Mouse (Mus musculus) mesoderm, embryonic 11.5 days (tissue): Measurements from ENCODE around the gene Fibin.

Experiments
- DNase-seq: peaks from one replicate; pipeline ENCODE4 v3.0.0-alpha.2; 2012; ENCODE audit warnings: low read depth, low spot score

The Fibin gene

DNA sequence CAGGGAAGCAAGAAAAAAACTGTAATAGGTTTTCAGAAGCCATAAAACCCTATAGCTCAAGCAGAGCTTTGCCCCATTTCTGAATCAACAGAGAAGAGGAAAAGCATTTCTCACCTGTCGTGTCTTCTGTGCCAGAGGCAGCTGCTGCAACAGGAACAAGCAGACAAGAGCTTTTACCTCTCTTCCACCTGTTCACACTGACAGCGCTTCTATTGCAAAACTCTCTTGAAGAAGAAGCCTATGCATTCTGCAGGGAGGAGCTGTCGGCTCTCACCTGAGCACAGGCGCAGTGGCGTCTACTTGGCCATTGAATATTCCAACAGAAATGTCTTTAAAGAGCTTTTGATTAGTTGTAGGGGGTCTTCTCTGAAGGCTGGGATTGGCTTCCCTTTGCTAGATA lies 48.9 kb downstream of the Fibin start:
- no peak for DNase-seq

DNA sequence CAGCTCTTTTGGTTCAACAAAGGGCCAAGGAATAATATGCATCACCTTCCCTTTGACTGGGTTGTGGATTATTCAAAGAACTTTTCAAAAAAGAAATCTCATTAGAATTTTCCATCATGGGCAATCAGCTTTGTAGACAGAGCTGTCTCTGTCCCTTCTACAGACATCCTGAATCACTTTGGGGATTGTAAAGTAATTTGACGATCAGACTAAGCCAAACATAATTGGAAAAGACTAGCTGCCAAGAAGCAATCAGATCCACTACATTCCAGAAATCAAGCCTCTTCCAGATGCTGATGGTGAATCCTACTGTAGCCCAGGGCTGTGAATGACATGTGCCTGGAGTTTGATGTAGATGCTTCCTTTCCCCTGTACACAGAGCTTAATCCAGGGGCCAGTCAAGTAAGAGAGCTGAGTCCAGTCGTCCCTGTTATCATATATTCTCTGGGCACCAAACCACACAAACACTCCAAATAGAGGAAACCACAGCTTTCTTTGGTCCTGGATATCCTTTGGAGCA lies 49.6 kb downstream of the Fibin start:
- no peak for DNase-seq
